ENCODE assay signal across 30 mouse cellular contexts in the genomic region with DNA sequence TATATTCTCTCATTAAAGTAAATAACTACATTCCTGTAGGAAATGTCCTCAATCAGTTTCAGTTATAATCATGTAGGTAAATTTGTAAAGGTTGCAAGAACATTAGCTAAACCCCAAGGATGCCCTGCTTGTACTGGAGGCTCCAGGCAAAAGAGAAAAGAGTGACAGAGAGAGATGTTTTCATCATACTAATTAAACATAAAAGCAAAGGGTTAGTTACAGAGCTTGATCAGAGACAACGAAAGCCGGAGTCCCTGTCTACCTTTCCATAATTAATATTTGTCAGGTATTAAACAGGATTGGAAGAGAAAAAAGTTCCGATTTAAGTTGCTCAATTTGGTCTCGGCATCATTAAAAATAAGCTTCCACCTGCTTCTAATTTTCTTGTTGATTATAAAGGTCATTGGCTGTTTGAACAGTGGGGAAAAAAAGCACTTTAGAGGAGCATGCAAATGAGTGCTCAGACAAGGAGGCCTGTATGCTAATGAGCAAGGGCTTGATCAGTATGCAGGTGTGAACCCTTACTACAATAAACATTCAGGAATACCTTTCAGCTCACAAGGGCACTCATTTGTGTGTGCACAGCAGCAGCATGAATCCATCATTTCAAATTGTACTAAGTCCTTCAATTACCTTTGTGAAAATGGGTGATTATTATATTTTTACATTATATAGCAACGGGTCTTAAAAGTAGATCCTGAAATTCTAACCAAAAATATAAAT.
DNase-seq lines count a peak whose midpoint lies in the region; ATAC-seq and TF ChIP-seq lines count a peak whose summit lies in the region.
"Had no signal": no experiment of that assay in that cellular context is flagged by ENCODE, and none has a peak within 500 bp of the region (broad histone marks: within the 10 kb centered on the region; RNA-seq: fewer than 3 reads in every experiment).

No protein-coding gene starts in this region.

- TF ChIP-seq CTCF in forebrain, postnatal 0 days (IDR thresholded peaks at IDR 0.05; ENCODE audit: low read depth) = no peak

- no peaks in the 10 kb centered on the region; the same call in 1 of the 2 replicates for H3K36me3 ChIP-seq in forebrain, embryonic 11.5 days (ENCODE audit: control insufficient read depth, insufficient read depth, low read length)
- no peaks in the 10 kb centered on the region for H3K36me3 ChIP-seq in forebrain, postnatal 0 days (ENCODE audit: insufficient read depth)
- H3K36me3 ChIP-seq in hindbrain, embryonic 16.5 days (ENCODE audit: control insufficient read depth, insufficient read depth, low read length) = no peaks in the 10 kb centered on the region
- no peaks in the 10 kb centered on the region for H3K36me3 ChIP-seq in hindbrain, embryonic 10.5 days
- no peaks in the 10 kb centered on the region for H3K36me3 ChIP-seq in forebrain, embryonic 15.5 days
- no peaks in the 10 kb centered on the region for H3K36me3 ChIP-seq in midbrain, embryonic 15.5 days (replicated peaks)
- H3K36me3 ChIP-seq in liver, embryonic 11.5 days (ENCODE audit: control insufficient read depth, insufficient read depth, low read length) = no peaks in the 10 kb centered on the region
- H3K36me3 ChIP-seq: embryonic facial prominence, embryonic 10.5 days; embryonic facial prominence, embryonic 15.5 days; heart, embryonic 12.5 days; intestine, embryonic 15.5 days; limb, embryonic 10.5 days; limb, embryonic 15.5 days had no signal

- no peak overlapping the region for H3K27ac ChIP-seq in forebrain, embryonic 11.5 days (ENCODE audit: low read depth, low read length)
- H3K27ac ChIP-seq in forebrain, postnatal 0 days (ENCODE audit: low read depth, low read length) = no peak overlapping the region
- no peak overlapping the region for H3K27ac ChIP-seq in hindbrain, embryonic 16.5 days (ENCODE audit: low read depth, low read length)
- H3K27ac ChIP-seq in hindbrain, embryonic 10.5 days = no peak overlapping the region
- no peak overlapping the region for H3K27ac ChIP-seq in forebrain, embryonic 15.5 days (replicated peaks)
- H3K27ac ChIP-seq in midbrain, embryonic 15.5 days = no peak overlapping the region
- no peak overlapping the region for H3K27ac ChIP-seq in liver, embryonic 11.5 days (ENCODE audit: low read depth, low read length)
- H3K27ac ChIP-seq: embryonic facial prominence, embryonic 10.5 days; embryonic facial prominence, embryonic 15.5 days; gastrocnemius, adult 2 months; heart, adult 2 months; intestine, embryonic 15.5 days; kidney, postnatal 0 days; limb, embryonic 10.5 days; limb, embryonic 15.5 days; liver, embryonic 14.5 days; macrophage had no signal

- ATAC-seq in forebrain, embryonic 11.5 days (replicated peaks; ENCODE audit: low FRiP score) = peak; percentile 87
- no peak for ATAC-seq in forebrain, postnatal 0 days
- ATAC-seq in hindbrain, embryonic 16.5 days = peak; percentile 79
- 0 out of 2 replicates have a peak, but pooled peaks have one; percentile 48 for ATAC-seq in forebrain, embryonic 15.5 days (replicated peaks)
- ATAC-seq in midbrain, embryonic 15.5 days (replicated peaks) = peak; percentile 92
- ATAC-seq in liver, embryonic 11.5 days (replicated peaks; ENCODE audit: low FRiP score) = no peak
- ATAC-seq: intestine, embryonic 15.5 days had no signal

- no peak overlapping the region for H3K9ac ChIP-seq in forebrain, embryonic 11.5 days (ENCODE audit: low read length)
- H3K9ac ChIP-seq in forebrain, postnatal 0 days = no peak overlapping the region
- no peak overlapping the region for H3K9ac ChIP-seq in hindbrain, embryonic 16.5 days (ENCODE audit: low read depth, low read length)
- no peak overlapping the region for H3K9ac ChIP-seq in forebrain, embryonic 15.5 days (replicated peaks)
- H3K9ac ChIP-seq in midbrain, embryonic 15.5 days = no peak overlapping the region
- H3K9ac ChIP-seq in liver, embryonic 11.5 days (ENCODE audit: low read depth, low read length) = no peak overlapping the region
- H3K9ac ChIP-seq: embryonic facial prominence, embryonic 15.5 days; heart, embryonic 12.5 days; intestine, embryonic 15.5 days; limb, embryonic 15.5 days; liver, embryonic 14.5 days had no signal

- no peaks in the 10 kb centered on the region for H3K9me3 ChIP-seq in forebrain, embryonic 11.5 days (ENCODE audit: control insufficient read depth, low read length)
- no peaks in the 10 kb centered on the region for H3K9me3 ChIP-seq in forebrain, postnatal 0 days (ENCODE audit: low read length)
- H3K9me3 ChIP-seq in hindbrain, embryonic 16.5 days (ENCODE audit: control insufficient read depth, low read length) = no peaks in the 10 kb centered on the region
- no peaks in the 10 kb centered on the region for H3K9me3 ChIP-seq in hindbrain, embryonic 10.5 days
- no peaks in the 10 kb centered on the region for H3K9me3 ChIP-seq in forebrain, embryonic 15.5 days
- H3K9me3 ChIP-seq in midbrain, embryonic 15.5 days = no peaks in the 10 kb centered on the region
- H3K9me3 ChIP-seq in liver, embryonic 11.5 days (ENCODE audit: control insufficient read depth, low read length) = no peaks in the 10 kb centered on the region
- H3K9me3 ChIP-seq: embryonic facial prominence, embryonic 10.5 days; embryonic facial prominence, embryonic 15.5 days; heart, embryonic 12.5 days; intestine, embryonic 15.5 days; limb, embryonic 10.5 days; limb, embryonic 15.5 days had no signal

- no peaks in the 10 kb centered on the region for H3K4me1 ChIP-seq in forebrain, embryonic 11.5 days (replicated peaks; ENCODE audit: control insufficient read depth, insufficient read depth, low read length)
- no peaks in the 10 kb centered on the region for H3K4me1 ChIP-seq in forebrain, postnatal 0 days (ENCODE audit: insufficient read depth)
- H3K4me1 ChIP-seq in hindbrain, embryonic 16.5 days (ENCODE audit: control insufficient read depth, insufficient read depth, low read depth, low read length) = no peaks in the 10 kb centered on the region
- no peaks in the 10 kb centered on the region for H3K4me1 ChIP-seq in hindbrain, embryonic 10.5 days (replicated peaks)
- peaks cover 5% of the 10 kb centered on the region; the same call in 1 of the 2 replicates for H3K4me1 ChIP-seq in forebrain, embryonic 15.5 days
- no peaks in the 10 kb centered on the region for H3K4me1 ChIP-seq in midbrain, embryonic 15.5 days
- H3K4me1 ChIP-seq in liver, embryonic 11.5 days (replicated peaks; ENCODE audit: control insufficient read depth, insufficient read depth, low read length) = no peaks in the 10 kb centered on the region
- H3K4me1 ChIP-seq: embryonic facial prominence, embryonic 10.5 days; embryonic facial prominence, embryonic 15.5 days; heart, embryonic 12.5 days; intestine, embryonic 15.5 days; limb, embryonic 10.5 days; limb, embryonic 15.5 days had no signal

- no peak for DNase-seq in forebrain, embryonic 11.5 days (ENCODE audit: low spot score)
- DNase-seq in forebrain, postnatal 0 days = no peak
- no peak for DNase-seq in hindbrain, embryonic 10.5 days (ENCODE audit: low spot score)
- no peak for DNase-seq in liver, embryonic 11.5 days (ENCODE audit: low spot score)
- DNase-seq in gastrocnemius, adult 18-20 months (ENCODE audit: low spot score) = no peak
- DNase-seq: adrenal gland, adult 8-10 months; cerebellum, adult 8-10 months; cerebellum, postnatal 25 days; gastrocnemius, adult 2 months; gastrocnemius, postnatal 36 days; heart, adult 2 months; kidney, adult 8-10 months; kidney, postnatal 4 days; layer of hippocampus, postnatal 36 days; lung, adult 2 months; lung, postnatal 10 days had no signal

- H3K4me3 ChIP-seq in forebrain, embryonic 11.5 days (ENCODE audit: low read depth, low read length) = no peak overlapping the region
- no peak overlapping the region for H3K4me3 ChIP-seq in forebrain, postnatal 0 days (ENCODE audit: low read depth, low read length)
- no peak overlapping the region for H3K4me3 ChIP-seq in hindbrain, embryonic 16.5 days (ENCODE audit: low read length)
- H3K4me3 ChIP-seq in hindbrain, embryonic 10.5 days = no peak overlapping the region
- no peak overlapping the region for H3K4me3 ChIP-seq in forebrain, embryonic 15.5 days
- H3K4me3 ChIP-seq in midbrain, embryonic 15.5 days = no peak overlapping the region
- H3K4me3 ChIP-seq in liver, embryonic 11.5 days (ENCODE audit: low read depth, low read length) = no peak overlapping the region
- H3K4me3 ChIP-seq: embryonic facial prominence, embryonic 10.5 days; embryonic facial prominence, embryonic 15.5 days; gastrocnemius, adult 2 months; heart, adult 2 months; heart, embryonic 12.5 days; intestine, embryonic 15.5 days; limb, embryonic 10.5 days; limb, embryonic 15.5 days; myocyte had no signal

- H3K27me3 ChIP-seq in forebrain, embryonic 11.5 days (ENCODE audit: control insufficient read depth, insufficient read depth, low read length) = no peaks in the 10 kb centered on the region
- H3K27me3 ChIP-seq in forebrain, postnatal 0 days (ENCODE audit: insufficient read depth, low read length) = no peaks in the 10 kb centered on the region
- no peaks in the 10 kb centered on the region for H3K27me3 ChIP-seq in hindbrain, embryonic 16.5 days (replicated peaks; ENCODE audit: control insufficient read depth, insufficient read depth, low read length)
- H3K27me3 ChIP-seq in hindbrain, embryonic 10.5 days (ENCODE audit: insufficient read depth, poor library complexity, severe bottlenecking) = no peaks in the 10 kb centered on the region
- no peaks in the 10 kb centered on the region for H3K27me3 ChIP-seq in forebrain, embryonic 15.5 days
- no peaks in the 10 kb centered on the region for H3K27me3 ChIP-seq in midbrain, embryonic 15.5 days (replicated peaks)
- H3K27me3 ChIP-seq in liver, embryonic 11.5 days (replicated peaks; ENCODE audit: control insufficient read depth, insufficient read depth, low read length) = no peaks in the 10 kb centered on the region
- H3K27me3 ChIP-seq: CH12.LX; embryonic facial prominence, embryonic 15.5 days; heart, embryonic 12.5 days; intestine, embryonic 15.5 days; limb, embryonic 15.5 days had no signal

- WGBS in forebrain, embryonic 11.5 days = 60% methylated on average over 5 of the region's 5 CpGs
- 18% methylated on average over 5 of the region's 5 CpGs for WGBS in forebrain, postnatal 0 days
- WGBS in hindbrain, embryonic 16.5 days = 63% methylated on average over 5 of the region's 5 CpGs
- 88% methylated on average over 5 of the region's 5 CpGs for WGBS in hindbrain, embryonic 10.5 days
- 17% methylated on average over 5 of the region's 5 CpGs for WGBS in forebrain, embryonic 15.5 days
- WGBS in midbrain, embryonic 15.5 days = 48% methylated on average over 5 of the region's 5 CpGs
- 82% methylated on average over 5 of the region's 5 CpGs for WGBS in liver, embryonic 11.5 days

- H3K4me2 ChIP-seq in forebrain, embryonic 11.5 days (ENCODE audit: low read depth, low read length, severe bottlenecking) = no peak overlapping the region
- H3K4me2 ChIP-seq in forebrain, postnatal 0 days (ENCODE audit: low read depth) = no peak overlapping the region
- H3K4me2 ChIP-seq in hindbrain, embryonic 16.5 days (ENCODE audit: low read length) = no peak overlapping the region
- no peak overlapping the region for H3K4me2 ChIP-seq in forebrain, embryonic 15.5 days (replicated peaks)
- no peak overlapping the region for H3K4me2 ChIP-seq in midbrain, embryonic 15.5 days
- H3K4me2 ChIP-seq in liver, embryonic 11.5 days = no peak overlapping the region
- H3K4me2 ChIP-seq: embryonic facial prominence, embryonic 15.5 days; heart, embryonic 12.5 days; intestine, embryonic 15.5 days; limb, embryonic 15.5 days had no signal

Comparison
In these comparisons a context has a peak if more than half of its experiments do, and no peak if none do; other contexts are left out.
1. ATAC-seq: peak in forebrain, embryonic 11.5 days (single experiment), hindbrain, embryonic 16.5 days (single experiment), forebrain, embryonic 15.5 days (single experiment) and midbrain, embryonic 15.5 days (single experiment); none in forebrain, postnatal 0 days (single experiment) and liver, embryonic 11.5 days (single experiment).